Mouse (Mus musculus) hindbrain, embryonic 13.5 days (tissue): Measurements from ENCODE around the gene Cacna2d2. TPM values are rescaled to one million over a fixed set of nuclear protein-coding genes. Genes with fewer than 3 reads are reported as not detected.

Experiments used
- ATAC-seq: fragments of 200-750 bp; cut with Nextera tagmentation; 2 replicates; pipeline ENCODE4 v1.8.0; 2017; ENCODE audit warnings: moderate TSS enrichment; ENCODE audit not compliant: low FRiP score
- H3K27ac ChIP-seq: fragments of 300-500 bp; sonication (generic); 2 replicates; pipeline ENCODE4 v1.5.1; 2015; ENCODE audit warnings: inconsistent platforms, mild to moderate bottlenecking, moderate library complexity
- H3K27me3 ChIP-seq: fragments of 300-500 bp; sonication (generic); 2 replicates; pipeline ENCODE4 v1.6.1; 2015; ENCODE audit warnings: mild to moderate bottlenecking, inconsistent platforms
- H3K36me3 ChIP-seq: fragments of 300-500 bp; sonication (generic); 2 replicates; pipeline ENCODE4 v1.6.1; 2015; ENCODE audit warnings: mild to moderate bottlenecking, inconsistent platforms
- H3K4me1 ChIP-seq: fragments of 300-500 bp; sonication (generic); replicated peaks from 2 replicates; pipeline ENCODE4 v1.6.1; 2015; ENCODE audit warnings: inconsistent platforms
- H3K4me2 ChIP-seq: fragments of 300-500 bp; sonication (generic); 2 replicates; pipeline ENCODE4 v1.6.1; 2015; ENCODE audit warnings: inconsistent platforms, mild to moderate bottlenecking, moderate library complexity
- H3K4me3 ChIP-seq: fragments of 300-500 bp; sonication (generic); 2 replicates; pipeline ENCODE4 v1.5.1; 2015; ENCODE audit warnings: mild to moderate bottlenecking, inconsistent platforms
- H3K9ac ChIP-seq: fragments of 300-500 bp; sonication (generic); 2 replicates; pipeline ENCODE4 v1.6.1; 2015; ENCODE audit warnings: mild to moderate bottlenecking, inconsistent platforms
- H3K9me3 ChIP-seq: fragments of 300-500 bp; sonication (generic); 2 replicates; pipeline ENCODE4 v1.6.1; 2016; ENCODE audit warnings: inconsistent platforms
- WGBS: fragments of 180-500 bp; shearing (Covaris S2); methylation state at CpG from one replicate; pipeline ENCODE4 v1.1.7; 2015; 5-methylcytosine and 5-hydroxymethylcytosine counted together
- polyA plus RNA-seq: library from polyadenylated mRNA; unstranded; fragments of >200 nt; fragmentation: Nextera tagmentation; extraction: Ambion mirVana; gene quantifications from 2 replicates; pipeline ENCODE4 v1.2.1, GENCODE M21; 2015

Gene Cacna2d2
- polyA plus RNA-seq, 1 experiment from 2014 or later = 8.3 TPM

DNA sequence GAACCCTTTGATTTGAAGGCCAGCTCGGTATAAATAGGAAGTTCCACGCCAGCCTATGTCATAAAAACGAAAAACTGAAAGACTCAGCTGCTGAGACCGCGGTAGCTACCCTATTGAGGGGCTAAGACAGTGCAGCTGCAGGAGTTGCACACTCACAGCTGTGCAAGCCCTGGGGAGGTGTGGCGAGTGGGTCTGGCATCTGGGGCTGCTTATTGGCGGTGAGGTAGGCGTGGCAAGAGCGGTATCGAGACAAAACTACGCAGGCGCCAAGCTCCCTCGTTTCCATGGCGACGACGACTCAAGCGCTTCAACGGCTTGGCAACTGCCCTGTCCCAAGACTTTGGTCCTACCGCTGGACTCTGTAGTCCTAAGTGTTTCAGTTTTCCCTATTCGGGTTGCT is 147.6 kb downstream of the Cacna2d2 start, which contains the start of gene Zmynd10:
TSS of gene Zmynd10 (plus strand) at position 273 of the 400 bp plus-strand sequence.
- Histone ChIP-seq H3K4me1 (peaks cover 58% of the 10 kb centered on the region), H3K4me2 (peak within 1 kb of the TSS; percentile 52), H3K36me3 (peaks cover 20% of the 10 kb centered on the region), H3K9ac (peak within 1 kb of the TSS; percentile 49), H3K9me3 (no peaks in the 10 kb centered on the region), H3K27ac (peak within 1 kb of the TSS; percentile 72), H3K4me3 (peak within 1 kb of the TSS; percentile 20; the same call in 1 of the 2 replicates), H3K27me3 (peaks cover 42% of the 10 kb centered on the region)
- peak; percentile 55 for ATAC-seq
- WGBS = 4% methylated on average over 20 of the region's 20 CpGs

DNA sequence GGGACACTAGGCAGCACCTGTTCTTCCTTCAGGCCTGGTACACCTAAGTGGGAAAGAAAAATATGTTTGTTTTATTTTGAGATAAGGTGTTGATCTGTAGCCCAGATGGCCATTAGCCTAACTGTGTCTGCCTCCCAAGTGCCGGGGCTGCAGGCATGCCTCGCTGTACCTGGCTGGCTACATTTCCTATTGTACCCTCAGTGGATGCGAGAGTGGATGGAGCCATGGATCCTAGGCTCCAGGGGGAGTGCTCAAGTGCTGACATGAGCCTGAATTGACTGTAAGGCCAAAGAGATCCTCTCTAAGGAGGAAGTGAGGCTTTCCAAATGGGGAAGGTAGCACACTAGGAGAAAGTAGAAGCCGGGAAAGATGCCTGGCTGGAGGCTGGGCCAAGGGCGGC is 148.5 kb downstream of the Cacna2d2 start:
- ATAC-seq = no peak
- peaks cover 51% of the 10 kb centered on the region for H3K27me3 ChIP-seq
- peaks cover 20% of the 10 kb centered on the region for H3K36me3 ChIP-seq
- H3K4me3 ChIP-seq = no peak overlapping the region
- peaks cover 53% of the 10 kb centered on the region for H3K4me1 ChIP-seq
- H3K27ac ChIP-seq = no peak overlapping the region
- no peaks in the 10 kb centered on the region for H3K9me3 ChIP-seq
- WGBS = 83% methylated on average over 5 of the region's 5 CpGs
- H3K9ac ChIP-seq = no peak overlapping the region
- H3K4me2 ChIP-seq = no peak overlapping the region

DNA sequence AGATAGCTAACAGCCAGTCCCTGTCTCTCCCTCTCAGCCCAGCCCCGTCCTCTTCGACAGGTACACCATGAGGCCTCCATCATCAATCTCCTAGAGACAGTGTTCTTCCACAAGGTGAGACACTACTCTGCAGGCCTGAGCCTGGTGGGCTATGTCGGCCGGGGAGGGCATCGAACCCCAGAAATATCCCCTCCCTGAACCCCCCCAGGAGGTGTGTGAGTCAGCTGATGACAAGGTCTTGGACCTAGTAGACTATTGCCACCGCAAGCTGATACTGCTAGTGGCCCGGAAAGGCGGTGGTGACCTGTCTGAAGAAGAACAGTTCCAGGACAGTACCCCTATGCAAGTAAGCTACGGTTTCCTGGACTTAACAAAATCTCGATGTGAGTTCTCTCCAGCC is 149.4 kb downstream of the Cacna2d2 start:
- Histone ChIP-seq H3K27ac (no peak overlapping the region), H3K27me3 (peaks cover 53% of the 10 kb centered on the region), H3K9ac (no peak overlapping the region), H3K4me3 (no peak overlapping the region), H3K4me2 (no peak overlapping the region), H3K4me1 (peaks cover 56% of the 10 kb centered on the region), H3K36me3 (peaks cover 14% of the 10 kb centered on the region), H3K9me3 (no peaks in the 10 kb centered on the region)
- WGBS = 90% methylated on average over 10 of the region's 10 CpGs
- ATAC-seq = no peak

DNA sequence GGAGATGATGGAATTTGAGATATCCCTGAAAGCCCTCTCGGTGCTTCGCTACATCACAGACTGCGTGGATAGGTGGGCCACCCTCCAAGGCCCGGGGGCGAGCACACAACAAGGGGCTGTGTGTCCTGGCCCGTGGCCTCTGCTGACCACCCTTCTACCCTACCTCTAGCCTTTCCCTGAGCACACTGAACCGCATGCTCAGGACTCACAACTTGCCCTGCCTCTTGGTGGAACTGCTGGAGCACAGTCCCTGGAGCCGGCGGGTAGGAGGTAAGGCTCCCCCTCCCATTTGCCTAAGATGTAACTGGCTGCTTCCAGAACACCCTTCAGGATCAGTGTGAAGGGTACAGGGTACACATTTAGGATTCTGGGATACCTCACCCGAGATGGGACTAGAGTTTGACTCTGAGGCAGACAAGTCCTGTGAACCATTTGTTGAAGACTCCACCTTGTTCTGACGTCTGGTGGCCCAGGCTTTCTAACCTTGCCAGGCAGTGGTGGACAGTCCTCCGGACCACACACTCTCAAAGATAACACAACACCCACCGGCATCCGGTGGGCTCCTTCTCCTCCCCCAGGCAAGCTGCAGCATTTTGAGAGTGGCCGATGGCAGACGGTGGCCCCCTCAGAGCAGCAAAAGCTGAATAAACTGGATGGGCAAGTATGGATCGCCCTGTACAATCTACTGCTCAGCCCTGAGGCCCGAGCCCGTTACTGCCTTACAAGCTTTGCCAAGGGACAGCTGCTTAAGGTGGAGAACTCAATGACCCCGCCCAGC is 150.1 kb downstream of the Cacna2d2 start:
- Histone ChIP-seq H3K36me3 (peaks cover 7% of the 10 kb centered on the region), H3K4me1 (peaks cover 58% of the 10 kb centered on the region), H3K9me3 (no peaks in the 10 kb centered on the region), H3K9ac (no peak overlapping the region), H3K27ac (no peak overlapping the region), H3K4me3 (no peak overlapping the region), H3K27me3 (peaks cover 53% of the 10 kb centered on the region), H3K4me2 (no peak overlapping the region)
- no peak for ATAC-seq
- WGBS = 88% methylated on average over 20 of the region's 20 CpGs

GRCm38 (mm10) chr9:107550491-107551116 is 151.2 kb downstream of the Cacna2d2 start:
- Histone ChIP-seq H3K4me3 (peak overlapping the region; percentile 40; the same call in 1 of the 2 replicates), H3K36me3 (no peaks in the 10 kb centered on the region), H3K27me3 (peaks cover 53% of the 10 kb centered on the region), H3K4me1 (peaks cover 55% of the 10 kb centered on the region), H3K9ac (no peak overlapping the region), H3K9me3 (no peaks in the 10 kb centered on the region), H3K27ac (no peak overlapping the region), H3K4me2 (peak overlapping the region; percentile 65)
- no peak for ATAC-seq
- WGBS = 25% methylated on average over 23 of the region's 23 CpGs

GRCm38 (mm10) chr9:107551117-107551889 is 151.9 kb downstream of the Cacna2d2 start, which contains the start of gene Rassf1:
TSS of gene Rassf1 (plus strand) at chr9:107551555.
- peak within 1 kb of the TSS; percentile 40 for H3K4me3 ChIP-seq
- H3K9ac ChIP-seq = peak within 1 kb of the TSS; percentile 70
- under 1% methylated on average over 63 of the region's 63 CpGs for whole genome bisulfite sequencing
- H3K36me3 ChIP-seq = no peaks in the 10 kb centered on the region
- H3K4me2 ChIP-seq = peak within 1 kb of the TSS; percentile 65
- ATAC-seq = no peak
- peaks cover 53% of the 10 kb centered on the region for H3K27me3 ChIP-seq
- H3K9me3 ChIP-seq = no peaks in the 10 kb centered on the region
- H3K27ac ChIP-seq = peak within 1 kb of the TSS; percentile 23; the same call in 1 of the 2 replicates
- H3K4me1 ChIP-seq = peaks cover 56% of the 10 kb centered on the region

- Histone ChIP-seq H3K27me3 (peaks cover 53% of the 10 kb centered on the region), H3K9me3 (no peaks in the 10 kb centered on the region), H3K4me3 (peak overlapping the region; percentile 40), H3K27ac (no peak overlapping the region), H3K4me2 (peak overlapping the region; percentile 65), H3K9ac (peak overlapping the region; percentile 70), H3K36me3 (no peaks in the 10 kb centered on the region), H3K4me1 (peaks cover 56% of the 10 kb centered on the region)
- 8% methylated on average over 8 of the region's 8 CpGs for WGBS
- no peak for ATAC-seq
Observed at GRCm38 (mm10) chr9:107551890-107552355, 152.5 kb downstream of the Cacna2d2 start.

- WGBS = 80% methylated on average over 5 of the region's 5 CpGs
- Histone ChIP-seq H3K4me3 (peak overlapping the region; percentile 72), H3K9ac (peak overlapping the region; percentile 79), H3K4me2 (peak overlapping the region; percentile 90), H3K27ac (no peak overlapping the region), H3K9me3 (no peaks in the 10 kb centered on the region), H3K36me3 (peaks cover 9% of the 10 kb centered on the region), H3K27me3 (peaks cover 53% of the 10 kb centered on the region), H3K4me1 (peaks cover 50% of the 10 kb centered on the region)
- no peak for ATAC-seq
Observed at GRCm38 (mm10) chr9:107552690-107553393, 153.4 kb downstream of the Cacna2d2 start.

DNA sequence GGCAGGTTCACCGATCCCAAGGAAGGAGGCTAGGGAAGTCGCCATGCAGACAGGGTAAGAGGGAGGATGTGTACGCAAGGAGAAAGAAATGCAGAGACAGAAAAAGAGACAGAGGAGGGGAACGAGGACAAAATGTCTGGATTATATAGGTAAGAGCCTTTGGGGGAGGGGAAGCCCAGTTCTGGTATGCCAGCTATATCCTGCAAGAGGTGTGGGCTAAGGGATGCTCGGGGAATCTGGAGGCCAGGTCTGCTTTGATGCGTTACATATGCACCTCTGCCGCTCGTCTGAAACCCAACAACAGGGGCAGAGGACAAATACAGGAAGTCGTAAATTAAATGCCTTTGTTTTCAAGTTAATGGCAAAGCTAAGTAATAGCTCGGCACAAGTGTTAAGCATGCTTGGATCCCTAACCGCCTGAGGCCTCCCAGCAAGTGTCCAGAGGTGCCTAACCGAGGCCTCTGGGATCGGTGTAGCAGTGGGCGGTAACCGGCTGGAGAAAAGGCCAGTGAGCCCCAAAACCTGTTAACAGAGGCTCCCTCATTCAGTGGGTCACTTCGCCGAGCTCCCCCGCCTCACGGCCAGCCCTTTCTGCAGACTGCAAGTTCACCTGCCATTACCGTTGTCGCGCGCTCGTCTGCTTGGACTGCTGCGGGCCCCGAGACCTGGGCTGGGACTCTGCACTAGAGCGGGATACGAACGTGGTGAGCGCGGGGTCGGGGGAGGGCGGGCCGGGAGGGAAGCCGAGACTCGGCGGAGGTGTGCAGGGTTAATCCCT is 154.3 kb downstream of the Cacna2d2 start:
- Histone ChIP-seq H3K27me3 (peaks cover 44% of the 10 kb centered on the region), H3K27ac (peak overlapping the region; percentile 93), H3K36me3 (peaks cover 18% of the 10 kb centered on the region), H3K4me1 (peaks cover 50% of the 10 kb centered on the region), H3K9me3 (no peaks in the 10 kb centered on the region), H3K9ac (peak overlapping the region; percentile 79), H3K4me2 (peak overlapping the region; percentile 90), H3K4me3 (peak overlapping the region; percentile 72)
- WGBS = 6% methylated on average over 37 of the region's 37 CpGs
- peak; percentile 78 for ATAC-seq

DNA sequence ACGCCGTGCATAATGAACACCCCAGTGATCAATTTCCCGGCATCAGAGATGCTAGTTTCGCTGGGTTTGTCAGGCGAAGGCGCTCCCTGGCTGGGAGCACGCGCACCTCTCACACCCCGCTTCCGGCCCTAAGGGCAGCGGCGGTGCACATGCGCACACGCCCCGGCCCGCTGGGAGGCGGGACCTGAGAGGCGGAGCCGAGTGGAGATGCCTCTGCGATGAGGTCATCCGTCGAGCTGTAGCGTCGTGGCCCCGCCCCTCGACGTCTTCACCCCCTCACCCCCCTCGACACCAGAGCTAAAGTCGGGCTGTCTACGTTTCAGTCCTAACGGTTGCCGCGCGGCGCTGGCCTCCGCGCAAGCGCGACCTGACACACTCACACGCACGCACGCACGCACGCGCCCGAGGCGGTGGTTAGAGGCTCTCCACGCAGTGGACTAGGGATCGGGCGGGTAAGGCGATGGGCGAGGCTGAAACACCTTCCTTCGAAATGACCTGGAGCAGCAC is 155.0 kb downstream of the Cacna2d2 start:
- peaks cover 50% of the 10 kb centered on the region for H3K4me1 ChIP-seq
- ATAC-seq = peak; percentile 93
- peaks cover 38% of the 10 kb centered on the region for H3K27me3 ChIP-seq
- peak overlapping the region; percentile 72 for H3K4me3 ChIP-seq
- 1% methylated on average over 52 of the region's 53 CpGs for WGBS
- peak overlapping the region; percentile 93 for H3K27ac ChIP-seq
- H3K36me3 ChIP-seq = peaks cover 24% of the 10 kb centered on the region
- peak overlapping the region; percentile 93 for H3K9ac ChIP-seq
- peak overlapping the region; percentile 90 for H3K4me2 ChIP-seq
- H3K9me3 ChIP-seq = no peaks in the 10 kb centered on the region

DNA sequence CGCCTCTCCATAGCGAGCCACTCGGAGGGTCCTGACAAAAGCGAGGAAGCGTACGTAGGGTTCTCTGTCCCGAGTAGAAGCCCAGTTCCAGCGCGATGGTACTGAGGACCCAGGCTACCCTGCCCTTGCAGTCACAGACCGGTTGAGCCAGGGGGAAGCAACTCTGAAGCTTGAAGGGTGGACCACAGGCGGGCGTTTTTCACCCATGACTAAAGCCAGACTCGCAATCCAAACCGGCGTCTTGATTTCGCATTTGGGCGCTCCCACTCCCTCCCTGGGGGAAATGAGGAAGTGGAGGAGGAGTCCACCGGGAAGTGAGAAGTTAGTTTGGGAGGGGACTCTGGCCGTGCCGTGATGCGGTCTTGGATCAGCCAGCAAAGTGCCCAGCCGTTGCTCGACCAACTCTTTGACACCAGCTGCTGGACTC is 155.6 kb downstream of the Cacna2d2 start:
- H3K36me3 ChIP-seq = peaks cover 31% of the 10 kb centered on the region
- H3K4me1 ChIP-seq = peaks cover 50% of the 10 kb centered on the region
- peak overlapping the region; percentile 72 for H3K4me3 ChIP-seq
- 0% methylated on average over 23 of the region's 23 CpGs for WGBS
- no peaks in the 10 kb centered on the region for H3K9me3 ChIP-seq
- H3K27ac ChIP-seq = peak overlapping the region; percentile 93
- peak overlapping the region; percentile 93 for H3K9ac ChIP-seq
- peak overlapping the region; percentile 90 for H3K4me2 ChIP-seq
- H3K27me3 ChIP-seq = peaks cover 31% of the 10 kb centered on the region
- ATAC-seq = peak; percentile 37
